Mouse (Mus musculus): ENCODE measurements around the gene Pde7b.

The Pde7b gene

DNA sequence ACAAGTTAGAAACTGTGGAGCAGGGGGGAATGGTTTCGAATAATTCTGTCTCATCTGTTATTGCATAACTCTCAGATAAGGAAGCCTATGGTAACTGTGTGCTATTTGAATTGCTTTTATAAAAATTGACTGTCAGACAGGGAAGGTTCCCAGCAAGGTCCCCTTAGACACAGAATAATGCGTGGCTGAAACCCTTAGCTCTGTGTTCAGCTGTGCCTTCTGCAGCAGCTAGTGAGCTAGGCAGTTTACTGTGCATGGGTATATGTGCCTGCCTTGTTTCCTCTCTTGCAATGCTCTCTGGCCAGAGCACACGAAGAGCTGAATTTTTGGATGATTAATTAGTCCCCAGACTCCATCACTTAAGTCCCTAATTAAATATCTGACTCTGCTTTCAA is 1.4 kb downstream of the Pde7b start:
- in situ Hi-C loops (cut with MboI; ENCODE audit: unreplicated experiment in 2 of 2) = no loop called here

GRCm38 (mm10) chr10:20722651-20723520 is 2.0 kb downstream of the Pde7b start:
- in situ Hi-C loops (cut with MboI; ENCODE audit: unreplicated experiment in 2 of 2) = no loop called here

GRCm38 (mm10) chr10:20719201-20719600 is 5.7 kb downstream of the Pde7b start:
- in situ Hi-C loops (cut with MboI; ENCODE audit: unreplicated experiment in 2 of 2) = no loop called here

GRCm38 (mm10) chr10:20700633-20701032 is 24.2 kb downstream of the Pde7b start:
- in situ Hi-C loops (cut with MboI; ENCODE audit: unreplicated experiment in 2 of 2) = no loop called here

GRCm38 (mm10) chr10:20699874-20700273 is 25.0 kb downstream of the Pde7b start:
- in situ Hi-C loops (cut with MboI; ENCODE audit: unreplicated experiment in 2 of 2) = no loop called here

DNA sequence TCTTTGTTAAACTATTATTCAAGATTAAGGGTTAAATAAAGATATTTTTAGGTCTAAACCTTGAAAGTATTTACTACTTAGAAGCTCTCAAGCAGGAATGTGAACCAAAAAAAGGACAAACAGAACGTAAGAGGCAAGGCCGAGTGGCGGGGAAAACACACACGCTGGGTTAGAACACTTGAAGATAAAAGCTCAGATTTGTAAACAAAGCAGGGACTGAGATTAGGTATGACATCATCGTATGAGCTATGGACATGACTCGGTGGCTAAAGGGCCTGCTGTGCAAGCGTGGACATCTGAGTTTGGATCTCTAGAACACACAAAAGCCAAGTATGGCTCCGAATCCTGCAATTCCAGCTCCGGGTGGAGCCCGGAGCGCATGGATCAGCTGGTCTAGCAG is 29.2 kb downstream of the Pde7b start:
- in situ Hi-C loops (cut with MboI; ENCODE audit: unreplicated experiment in 2 of 2) = no loop called here

DNA sequence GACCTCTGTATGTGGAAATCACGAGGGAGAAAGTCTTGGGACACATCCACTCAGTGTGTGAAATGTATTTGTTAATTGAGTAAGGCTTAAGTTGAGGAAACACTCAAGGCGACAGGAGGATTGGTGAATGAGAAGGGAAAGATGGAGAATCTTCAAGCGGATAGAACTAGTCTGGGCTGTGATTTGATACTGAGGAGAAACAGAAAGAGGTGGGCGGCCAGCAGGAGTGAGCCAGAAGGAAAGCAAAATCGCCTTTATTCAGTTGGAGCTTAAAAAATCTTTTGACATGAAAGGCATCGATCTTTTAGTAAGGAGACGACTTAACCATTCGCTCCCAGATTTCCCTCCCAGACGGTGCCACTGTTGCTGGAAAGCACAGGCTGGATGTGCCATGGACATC is 34.9 kb downstream of the Pde7b start:
- in situ Hi-C loops (cut with MboI; ENCODE audit: unreplicated experiment in 2 of 2) = no loop called here

- in situ Hi-C loops (cut with MboI; ENCODE audit: unreplicated experiment in 2 of 2) = no loop called here
Measured at GRCm38 (mm10) chr10:20684151-20684550, 40.7 kb downstream of the Pde7b start.

- in situ Hi-C loops (cut with MboI; ENCODE audit: unreplicated experiment in 2 of 2) = no loop called here
Measured at GRCm38 (mm10) chr10:20680986-20681385, 43.9 kb downstream of the Pde7b start.

- in situ Hi-C loops (cut with MboI; ENCODE audit: unreplicated experiment in 2 of 2) = no loop called here
Measured at GRCm38 (mm10) chr10:20675321-20675720, 49.6 kb downstream of the Pde7b start.

DNA sequence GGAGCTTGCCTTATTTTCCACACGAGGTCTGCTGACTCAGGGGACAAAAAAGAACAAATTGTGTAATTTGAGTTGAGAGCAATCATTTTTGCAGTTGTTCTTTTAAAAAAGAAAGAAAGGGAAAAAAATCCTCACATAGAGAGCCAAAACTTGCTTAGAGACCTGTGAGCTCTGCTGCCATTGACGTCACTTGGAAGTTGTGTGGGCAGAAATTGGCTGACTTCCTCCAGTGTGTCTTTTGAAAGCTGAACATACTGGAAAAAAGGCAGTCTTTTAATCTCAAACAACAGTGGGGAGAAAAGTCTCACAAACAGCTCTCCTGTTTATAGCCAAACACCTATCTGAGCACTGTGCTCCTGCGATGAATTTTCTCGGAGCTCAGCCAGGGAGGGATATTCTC is 51.1 kb downstream of the Pde7b start:
- in situ Hi-C loops (cut with MboI; ENCODE audit: unreplicated experiment in 2 of 2) = no loop called here

- in situ Hi-C loops (cut with MboI; ENCODE audit: unreplicated experiment in 2 of 2) = no loop called here
Measured at GRCm38 (mm10) chr10:20672591-20672990, 52.3 kb downstream of the Pde7b start.

- in situ Hi-C loops (cut with MboI; ENCODE audit: unreplicated experiment in 2 of 2) = no loop called here
Measured at GRCm38 (mm10) chr10:20671621-20672020, 53.3 kb downstream of the Pde7b start.

DNA sequence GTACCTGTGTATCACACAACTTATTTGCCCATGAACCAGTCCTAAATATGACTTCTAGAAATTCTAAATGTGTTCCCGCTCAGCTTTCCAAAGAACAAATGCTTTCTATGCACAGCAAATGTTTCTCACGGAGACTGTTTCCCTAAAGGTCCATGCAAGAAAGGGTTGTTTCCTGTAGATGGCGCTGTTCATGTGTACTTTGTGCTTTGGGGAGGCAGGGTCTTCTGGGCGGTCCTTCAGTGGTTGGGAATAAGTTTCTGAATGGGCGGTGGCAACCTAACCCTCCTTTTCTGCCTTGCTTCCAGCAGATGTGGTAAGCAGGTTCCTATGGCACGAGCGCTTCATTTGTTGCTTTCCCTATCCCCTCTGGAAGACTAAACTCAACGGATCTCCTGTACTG is 54.3 kb downstream of the Pde7b start:
- in situ Hi-C loops (cut with MboI; ENCODE audit: unreplicated experiment in 2 of 2) = no loop called here

- in situ Hi-C loops (cut with MboI; ENCODE audit: unreplicated experiment in 2 of 2) = no loop called here
Measured at GRCm38 (mm10) chr10:20669467-20669866, 55.4 kb downstream of the Pde7b start.

- in situ Hi-C loops (cut with MboI; ENCODE audit: unreplicated experiment in 2 of 2) = no loop called here
Measured at GRCm38 (mm10) chr10:20668577-20668976, 56.3 kb downstream of the Pde7b start.

DNA sequence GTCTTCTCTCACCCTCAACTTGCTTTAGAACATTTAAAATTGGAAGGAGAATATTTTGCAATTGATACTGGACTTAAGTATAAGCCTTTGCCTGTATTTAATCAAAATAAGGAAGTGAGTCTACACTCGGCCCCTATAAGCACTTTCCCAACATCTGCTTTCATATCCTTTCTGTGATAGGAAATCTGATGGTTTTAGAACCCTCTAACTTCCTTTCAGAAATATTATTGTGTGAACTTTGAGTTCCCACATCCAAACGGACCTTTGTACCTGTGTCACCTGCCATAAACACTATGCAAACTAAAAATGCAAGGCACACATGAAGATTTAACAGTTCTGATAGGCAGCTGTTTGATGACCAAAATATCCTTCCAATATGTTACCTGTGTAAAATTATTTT is 58.2 kb downstream of the Pde7b start:
- in situ Hi-C loops (cut with MboI; ENCODE audit: unreplicated experiment in 2 of 2) = no loop called here

- in situ Hi-C loops (cut with MboI; ENCODE audit: unreplicated experiment in 2 of 2) = no loop called here
Measured at GRCm38 (mm10) chr10:20662951-20663350, 61.9 kb downstream of the Pde7b start.

DNA sequence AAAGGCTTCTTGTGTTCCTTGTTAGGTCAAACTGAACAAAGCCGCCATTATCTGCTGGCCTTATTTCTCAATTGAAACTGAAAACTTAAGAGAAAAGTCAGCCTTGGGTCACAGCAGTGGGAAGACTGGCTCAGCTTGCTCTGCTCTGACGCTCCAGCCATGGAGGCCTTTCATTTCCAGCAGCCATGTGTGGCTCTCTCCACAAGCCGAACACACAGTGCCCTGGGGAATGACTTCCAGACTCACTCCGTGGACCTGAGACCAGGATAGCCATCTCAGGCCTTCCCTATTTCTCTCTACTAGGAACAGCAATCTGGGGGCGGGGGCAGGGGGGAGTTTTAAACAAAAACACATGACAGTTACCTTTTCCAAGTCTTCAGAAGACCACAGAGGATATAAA is 63.2 kb downstream of the Pde7b start:
- in situ Hi-C loops (cut with MboI; ENCODE audit: unreplicated experiment in 2 of 2) = no loop called here

- in situ Hi-C loops (cut with MboI; ENCODE audit: unreplicated experiment in 2 of 2) = no loop called here
Measured at GRCm38 (mm10) chr10:20659718-20660117, 65.2 kb downstream of the Pde7b start.

- in situ Hi-C loops (cut with MboI; ENCODE audit: unreplicated experiment in 2 of 2) = no loop called here
Measured at GRCm38 (mm10) chr10:20659268-20659667, 65.6 kb downstream of the Pde7b start.

DNA sequence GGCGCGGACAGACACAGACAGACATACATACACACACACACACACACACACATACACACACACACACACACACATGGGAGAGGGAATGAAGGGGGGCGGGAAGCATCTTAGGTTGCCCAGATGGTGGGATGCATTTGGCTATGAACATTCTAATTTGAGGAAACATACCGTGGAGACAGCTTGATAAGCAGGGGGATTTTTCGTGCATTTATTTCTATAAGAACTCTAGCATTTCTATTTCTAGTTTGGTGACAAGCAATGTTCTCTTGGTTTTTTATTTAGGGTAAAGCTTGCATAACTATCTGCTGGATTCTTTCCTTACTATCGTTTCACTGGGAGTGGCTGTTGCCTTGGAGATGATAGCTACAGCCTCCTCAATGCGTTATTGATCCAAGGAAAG is 66.2 kb downstream of the Pde7b start:
- in situ Hi-C loops (cut with MboI; ENCODE audit: unreplicated experiment in 2 of 2) = no loop called here
